Mouse (Mus musculus): ENCODE measurements at regions not wholly inside any gene's neighbourhood (a gene's known extent, or its start where the extent isn't known, plus 50 kb on each side); places are given as distances from the start of the nearest gene placed in this dataset.

- 0 out of 2 replicates have a peak, but pooled peaks cover 4% of the 10 kb centered on the region for H3K9me3 ChIP-seq (ENCODE audit: control insufficient read depth, low read length)
- H3K27me3 ChIP-seq (ENCODE audit: control insufficient read depth, insufficient read depth, low read length): no peaks in the 10 kb centered on the region
- 93% methylated on average over 7 of the region's 7 CpGs for WGBS
- DNase-seq (ENCODE audit: low spot score) (no peak), ATAC-seq (ENCODE audit: low FRiP score, low TSS enrichment) (no peak)
- TF ChIP-seq CTCF (IDR thresholded peaks at IDR 0.05; ENCODE audit: low read depth): no peak
- no peak for TF ChIP-seq EP300 (optimal IDR thresholded peaks at IDR 0.05)
- H3K4me3 ChIP-seq (ENCODE audit: low read depth, low read length): no peak overlapping the region
- no peak overlapping the region for H3K27ac ChIP-seq (replicated peaks)
- no peaks in the 10 kb centered on the region for H3K36me3 ChIP-seq (ENCODE audit: control insufficient read depth, insufficient read depth, low read length)
- no peak overlapping the region for H3K9ac ChIP-seq (ENCODE audit: low read length)
- H3K4me1 ChIP-seq (replicated peaks; ENCODE audit: control insufficient read depth, insufficient read depth): no peaks in the 10 kb centered on the region
- no peak overlapping the region for H3K4me2 ChIP-seq (replicated peaks; ENCODE audit: low read depth)
These were observed 105.3 kb upstream of the Zfp703 start for GRCm38 (mm10) chr8:26871838-26872237.

DNA sequence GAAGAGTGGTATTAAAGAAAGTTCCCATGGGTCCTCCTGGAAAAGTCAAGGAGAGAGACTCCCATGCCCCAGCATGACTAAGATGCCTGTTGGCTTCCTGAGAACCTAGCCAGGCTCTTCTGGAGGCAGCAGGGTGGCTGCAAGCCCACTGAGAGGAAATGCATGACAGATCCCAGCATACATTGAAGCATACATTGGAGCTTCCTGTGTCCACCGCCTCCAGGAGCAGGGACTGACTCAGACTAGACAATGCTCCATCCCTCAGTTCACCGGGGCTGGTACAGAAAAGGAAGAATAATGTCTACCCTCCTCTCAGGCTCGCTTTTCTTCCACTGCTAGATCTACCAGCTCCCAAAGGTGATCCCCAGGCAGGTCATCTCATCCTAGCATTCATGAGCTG is 104.7 kb upstream of the Zfp703 start:
- no peaks in the 10 kb centered on the region for H3K36me3 ChIP-seq (ENCODE audit: control insufficient read depth, insufficient read depth, low read length)
- no peak for ATAC-seq (ENCODE audit: low FRiP score, low TSS enrichment)
- no peak overlapping the region for H3K9ac ChIP-seq (ENCODE audit: low read length)
- H3K9me3 ChIP-seq (ENCODE audit: control insufficient read depth, low read length): 0 out of 2 replicates have a peak, but pooled peaks cover 4% of the 10 kb centered on the region
- no peak overlapping the region for H3K27ac ChIP-seq (replicated peaks)
- WGBS: 89% methylated on average over 3 of the region's 3 CpGs
- H3K4me3 ChIP-seq (ENCODE audit: low read depth, low read length): no peak overlapping the region
- no peaks in the 10 kb centered on the region for H3K4me1 ChIP-seq (replicated peaks; ENCODE audit: control insufficient read depth, insufficient read depth)
- TF ChIP-seq CTCF (IDR thresholded peaks at IDR 0.05; ENCODE audit: low read depth): no peak
- no peak for TF ChIP-seq EP300 (optimal IDR thresholded peaks at IDR 0.05)
- DNase-seq (ENCODE audit: low spot score): no peak
- H3K4me2 ChIP-seq (replicated peaks; ENCODE audit: low read depth): no peak overlapping the region
- no peaks in the 10 kb centered on the region for H3K27me3 ChIP-seq (ENCODE audit: control insufficient read depth, insufficient read depth, low read length)

GRCm38 (mm10) chr8:26872815-26873214 is 104.3 kb upstream of the Zfp703 start:
- H3K4me2 ChIP-seq (replicated peaks; ENCODE audit: low read depth): no peak overlapping the region
- H3K4me1 ChIP-seq (replicated peaks; ENCODE audit: control insufficient read depth, insufficient read depth): no peaks in the 10 kb centered on the region
- no peaks in the 10 kb centered on the region for H3K36me3 ChIP-seq (ENCODE audit: control insufficient read depth, insufficient read depth, low read length)
- WGBS: 39% methylated on average over 8 of the region's 8 CpGs
- H3K27me3 ChIP-seq (ENCODE audit: control insufficient read depth, insufficient read depth, low read length): no peaks in the 10 kb centered on the region
- 0 out of 2 replicates have a peak, but pooled peaks cover 4% of the 10 kb centered on the region for H3K9me3 ChIP-seq (ENCODE audit: control insufficient read depth, low read length)
- TF ChIP-seq CTCF (IDR thresholded peaks at IDR 0.05; ENCODE audit: low read depth): no peak
- H3K9ac ChIP-seq (ENCODE audit: low read length): no peak overlapping the region
- H3K27ac ChIP-seq (replicated peaks): no peak overlapping the region
- DNase-seq (ENCODE audit: low spot score): no peak
- no peak overlapping the region for H3K4me3 ChIP-seq (ENCODE audit: low read depth, low read length)
- ATAC-seq (ENCODE audit: low FRiP score, low TSS enrichment): 0 out of 2 replicates have a peak, but pooled peaks have one; percentile 38

DNA sequence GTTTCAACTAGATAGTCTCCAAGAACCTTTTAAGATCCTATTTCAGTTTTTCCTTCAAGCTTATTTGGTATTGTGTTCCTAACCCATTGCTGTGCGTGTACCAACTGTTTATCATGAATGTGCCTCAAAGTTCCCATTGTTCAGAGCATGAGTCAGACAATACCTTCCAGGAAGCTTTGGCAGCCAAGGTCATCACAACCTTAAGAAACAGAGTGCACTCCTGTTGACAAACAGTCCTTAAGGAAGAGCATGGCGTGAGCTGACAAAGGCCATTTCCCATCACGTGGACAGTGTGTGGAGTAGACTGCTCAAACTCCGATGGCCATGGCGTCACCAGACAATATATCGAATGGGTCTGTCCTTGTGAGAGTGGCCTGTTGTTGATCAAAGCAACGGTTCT is 96.9 kb upstream of the Zfp703 start:
- no peak overlapping the region for H3K9ac ChIP-seq (ENCODE audit: low read length)
- no peaks in the 10 kb centered on the region for H3K9me3 ChIP-seq (ENCODE audit: control insufficient read depth, low read length)
- no peak overlapping the region for H3K27ac ChIP-seq (replicated peaks)
- no peaks in the 10 kb centered on the region for H3K4me1 ChIP-seq (replicated peaks; ENCODE audit: control insufficient read depth, insufficient read depth)
- ATAC-seq (ENCODE audit: low FRiP score, low TSS enrichment): peak; percentile 56; the same call in 1 of the 2 replicates
- no peak overlapping the region for H3K4me2 ChIP-seq (replicated peaks; ENCODE audit: low read depth)
- H3K27me3 ChIP-seq (ENCODE audit: control insufficient read depth, insufficient read depth, low read length): no peaks in the 10 kb centered on the region
- no peak overlapping the region for H3K4me3 ChIP-seq (ENCODE audit: low read depth, low read length)
- TF ChIP-seq EP300 (optimal IDR thresholded peaks at IDR 0.05) (no peak), CTCF (IDR thresholded peaks at IDR 0.05; ENCODE audit: low read depth) (no peak)
- 75% methylated on average over 7 of the region's 7 CpGs for WGBS
- H3K36me3 ChIP-seq (ENCODE audit: control insufficient read depth, insufficient read depth, low read length): no peaks in the 10 kb centered on the region
- DNase-seq (ENCODE audit: low spot score): no peak

- Histone ChIP-seq H3K36me3 (ENCODE audit: control insufficient read depth, insufficient read depth, low read length) (no peaks in the 10 kb centered on the region), H3K27ac (replicated peaks) (no peak overlapping the region), H3K9me3 (ENCODE audit: control insufficient read depth, low read length) (no peaks in the 10 kb centered on the region), H3K27me3 (ENCODE audit: control insufficient read depth, insufficient read depth, low read length) (no peaks in the 10 kb centered on the region), H3K4me3 (ENCODE audit: low read depth, low read length) (no peak overlapping the region), H3K4me1 (replicated peaks; ENCODE audit: control insufficient read depth, insufficient read depth) (no peaks in the 10 kb centered on the region), H3K9ac (ENCODE audit: low read length) (no peak overlapping the region), H3K4me2 (replicated peaks; ENCODE audit: low read depth) (no peak overlapping the region)
- WGBS: 78% methylated on average over 7 of the region's 7 CpGs
- ATAC-seq (ENCODE audit: low FRiP score, low TSS enrichment): no peak
- no peak for TF ChIP-seq CTCF (IDR thresholded peaks at IDR 0.05; ENCODE audit: low read depth)
- TF ChIP-seq EP300 (optimal IDR thresholded peaks at IDR 0.05): no peak
- no peak for DNase-seq (ENCODE audit: low spot score)
These were observed 95.6 kb upstream of the Zfp703 start for GRCm38 (mm10) chr8:26881268-26882120.

DNA sequence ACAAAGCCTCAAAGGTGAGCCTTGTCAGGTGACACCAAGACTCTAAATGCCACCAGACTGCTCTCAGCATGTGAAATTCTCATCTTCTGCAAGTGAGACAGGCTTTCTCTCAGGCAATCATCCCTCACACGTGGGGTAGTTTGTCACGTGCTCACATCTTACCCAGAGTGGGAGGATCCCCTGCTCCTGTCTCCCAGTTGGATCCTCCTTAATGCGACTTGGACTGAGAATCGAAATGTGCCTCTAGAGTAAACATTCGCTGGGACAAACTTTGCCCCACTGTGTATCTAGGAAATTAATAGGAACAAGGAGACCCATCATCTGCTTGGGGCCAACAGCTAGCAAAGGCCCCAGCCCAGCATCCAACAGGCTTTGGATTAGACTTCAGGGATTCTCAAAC is 94.5 kb upstream of the Zfp703 start:
- DNase-seq (ENCODE audit: low spot score) (no peak), ATAC-seq (ENCODE audit: low FRiP score, low TSS enrichment) (no peak)
- H3K27me3 ChIP-seq (ENCODE audit: control insufficient read depth, insufficient read depth, low read length): no peaks in the 10 kb centered on the region
- no peaks in the 10 kb centered on the region for H3K4me1 ChIP-seq (replicated peaks; ENCODE audit: control insufficient read depth, insufficient read depth)
- no peak overlapping the region for H3K27ac ChIP-seq (replicated peaks)
- H3K4me3 ChIP-seq (ENCODE audit: low read depth, low read length): no peak overlapping the region
- no peak overlapping the region for H3K9ac ChIP-seq (ENCODE audit: low read length)
- WGBS: 48% methylated on average over 5 of the region's 5 CpGs
- no peak overlapping the region for H3K4me2 ChIP-seq (replicated peaks; ENCODE audit: low read depth)
- no peaks in the 10 kb centered on the region for H3K9me3 ChIP-seq (ENCODE audit: control insufficient read depth, low read length)
- no peaks in the 10 kb centered on the region for H3K36me3 ChIP-seq (ENCODE audit: control insufficient read depth, insufficient read depth, low read length)
- no peak for TF ChIP-seq CTCF (IDR thresholded peaks at IDR 0.05; ENCODE audit: low read depth)
- no peak for TF ChIP-seq EP300 (optimal IDR thresholded peaks at IDR 0.05)
